Mouse (Mus musculus) embryonic fibroblast, embryonic 13.5 days (primary cell): ENCODE data around the gene Ifrd1. TPM values are rescaled to one million over a fixed set of nuclear protein-coding genes. Genes with fewer than 3 reads are reported as not detected.
"Not testable (repeated sequence)": the region's sequence is repeated elsewhere in the genome, so short reads cannot be mapped to it uniquely, and the experiment has no call there.

Experiments
- H3K27ac ChIP-seq: 2 replicates; pipeline ENCODE4 v1.5.1; 2012; ENCODE audit warnings: low read length, control low read depth, inconsistent platforms; ENCODE audit not compliant: insufficient read depth
- H3K4me1 ChIP-seq: 2 replicates; pipeline ENCODE4 v1.6.1; 2011; ENCODE audit warnings: low read length; ENCODE audit not compliant: control insufficient read depth, insufficient read depth
- H3K4me3 ChIP-seq: 2 replicates; pipeline ENCODE4 v1.5.1; 2011; ENCODE audit warnings: mild to moderate bottlenecking, control low read depth, low read length; ENCODE audit not compliant: insufficient read depth
- CTCF ChIP-seq: IDR thresholded peaks from 2 replicates; pipeline ENCODE4 v1.5.1; 2011; ENCODE audit warnings: mild to moderate bottlenecking, control low read depth, low read length, moderate library complexity, borderline replicate concordance; ENCODE audit not compliant: insufficient read depth
- POLR2A ChIP-seq: IDR thresholded peaks from 2 replicates; pipeline ENCODE4 v1.6.1; 2011; ENCODE audit warnings: low read depth, mild to moderate bottlenecking, control low read depth, low read length, moderate library complexity
- polyA plus RNA-seq: library from polyadenylated mRNA; stranded (reverse); fragments of >200 nt; gene quantifications from 2 replicates; pipeline ENCODE4 v1.2.4, GENCODE M21; 2011; ENCODE audit warnings: low read depth; ENCODE audit not compliant: missing spikeins, insufficient read length

Ifrd1 gene
- polyA plus RNA-seq, 1 experiment, result 161 TPM

DNA sequence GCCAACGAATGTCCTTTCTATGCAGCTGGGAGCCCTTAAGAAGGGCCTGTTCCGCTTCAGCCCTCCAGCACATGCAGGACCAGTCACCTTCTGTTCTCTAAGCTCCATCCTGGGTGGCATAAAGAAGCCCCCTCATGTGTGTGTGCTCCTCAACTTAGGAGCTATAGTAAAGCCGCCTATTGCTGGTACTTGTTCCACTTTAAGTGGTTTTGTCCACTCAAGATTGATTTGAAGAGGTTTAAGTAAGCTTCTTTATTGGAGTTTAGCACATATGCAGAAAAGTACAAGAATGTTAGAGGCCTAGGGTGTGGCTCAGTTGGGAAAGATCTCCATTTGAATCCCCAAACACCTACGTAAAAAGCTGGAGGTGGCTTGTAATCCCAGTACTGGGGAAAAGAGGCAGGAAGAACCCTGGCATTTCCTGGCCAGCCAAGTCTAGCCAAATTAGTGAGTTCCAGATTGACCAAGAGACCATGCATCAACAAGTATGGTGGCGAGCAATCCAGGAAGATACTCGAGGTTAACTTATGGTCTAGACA, 10.2 kb upstream of the Ifrd1 start:
- no peak overlapping the region for H3K27ac ChIP-seq
- H3K4me1 ChIP-seq, result no peaks in the 10 kb centered on the region
- TF ChIP-seq POLR2A (no peak), CTCF (no peak)
- no peak overlapping the region for H3K4me3 ChIP-seq

DNA sequence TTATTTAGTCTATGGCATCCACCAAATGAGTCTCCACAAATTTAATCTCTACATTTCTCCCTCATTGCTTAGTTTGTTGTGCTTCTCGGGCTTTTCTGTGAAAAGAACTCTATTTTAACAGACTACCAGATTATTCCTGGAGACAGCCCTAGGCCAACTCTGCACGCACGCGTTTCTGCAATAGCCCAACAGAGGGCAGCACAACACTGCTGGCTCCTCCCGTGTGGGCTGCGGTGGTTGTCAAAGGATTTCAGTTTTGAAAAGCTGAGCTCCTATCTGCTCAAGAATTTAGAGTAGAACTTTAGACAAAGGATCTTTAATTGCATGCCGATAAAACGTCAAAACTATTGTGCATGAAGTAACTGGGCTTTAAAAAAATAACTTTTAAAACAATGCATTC, 8.9 kb upstream of the Ifrd1 start:
- TF ChIP-seq CTCF (peak; percentile 94), POLR2A (no peak)
- no peak overlapping the region for H3K27ac ChIP-seq
- peaks cover 2% of the 10 kb centered on the region; the same call in 1 of the 2 replicates for H3K4me1 ChIP-seq
- no peak overlapping the region for H3K4me3 ChIP-seq

DNA sequence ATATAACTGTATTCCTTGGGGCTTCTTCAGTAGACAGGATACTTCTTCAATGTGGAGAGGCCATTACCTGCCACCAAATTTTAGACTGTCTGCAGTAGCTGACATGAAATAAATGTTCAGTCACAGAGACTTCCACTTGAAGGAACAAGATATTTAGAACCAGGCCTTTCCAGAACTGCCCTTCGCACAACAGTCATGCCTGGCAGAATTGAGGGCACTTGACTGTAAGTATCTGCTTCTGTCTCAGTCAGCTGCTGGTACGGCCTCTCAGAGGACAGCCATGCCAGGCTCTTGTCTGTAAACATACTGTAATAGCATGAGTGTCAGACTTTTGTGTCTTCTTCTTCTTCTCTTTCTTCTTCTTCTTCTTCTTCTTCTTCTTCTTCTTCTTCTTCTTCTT, 8.2 kb upstream of the Ifrd1 start:
- TF ChIP-seq CTCF (no peak), POLR2A (no peak)
- H3K27ac ChIP-seq, result no peak overlapping the region
- peaks cover 2% of the 10 kb centered on the region; the same call in 1 of the 2 replicates for H3K4me1 ChIP-seq
- H3K4me3 ChIP-seq, result no peak overlapping the region

DNA sequence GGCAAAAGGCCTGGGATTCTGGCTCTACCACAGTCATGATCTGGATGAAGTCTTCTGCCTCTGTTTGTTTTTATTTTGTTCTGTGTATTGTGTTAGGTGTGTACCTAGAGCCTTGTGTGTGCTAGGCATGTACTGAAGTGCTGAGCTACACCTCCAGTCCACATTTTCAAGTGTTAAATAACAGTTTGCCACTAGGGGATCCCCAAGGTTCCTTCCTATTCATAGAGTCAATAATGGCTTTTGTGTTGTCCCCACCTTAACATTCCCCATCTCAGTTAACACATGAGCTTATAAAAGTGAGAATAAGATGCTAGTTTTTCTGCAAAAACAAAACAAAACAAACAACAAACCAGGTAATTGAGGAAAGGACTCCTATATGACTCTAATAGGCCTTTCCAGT, 7.7 kb upstream of the Ifrd1 start:
- peaks cover 2% of the 10 kb centered on the region; the same call in 1 of the 2 replicates for H3K4me1 ChIP-seq
- H3K27ac ChIP-seq, result no peak overlapping the region
- no peak overlapping the region for H3K4me3 ChIP-seq
- TF ChIP-seq POLR2A, result no peak
- TF ChIP-seq CTCF, result no peak

DNA sequence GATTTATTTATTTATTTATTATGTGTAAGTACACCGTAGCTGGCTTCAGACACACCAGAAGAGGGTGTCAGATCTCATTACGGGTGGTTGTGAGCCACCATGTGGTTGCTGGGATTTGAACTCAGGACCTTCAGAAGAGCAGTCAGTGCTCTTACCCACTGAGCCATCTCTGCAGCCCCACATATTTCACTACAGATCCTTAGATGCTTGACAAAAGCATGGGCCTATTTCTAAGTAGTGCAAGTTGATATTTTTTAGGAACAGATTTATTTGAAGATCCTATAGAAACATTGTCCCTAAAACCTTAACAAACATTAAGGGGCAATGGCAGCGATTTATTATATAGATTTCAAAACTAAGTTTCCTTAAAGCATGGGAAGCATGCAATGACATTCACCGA, 7.0 kb upstream of the Ifrd1 start:
- H3K4me1 ChIP-seq, H3K4me3 ChIP-seq, H3K27ac ChIP-seq: not testable (repeated sequence)

DNA sequence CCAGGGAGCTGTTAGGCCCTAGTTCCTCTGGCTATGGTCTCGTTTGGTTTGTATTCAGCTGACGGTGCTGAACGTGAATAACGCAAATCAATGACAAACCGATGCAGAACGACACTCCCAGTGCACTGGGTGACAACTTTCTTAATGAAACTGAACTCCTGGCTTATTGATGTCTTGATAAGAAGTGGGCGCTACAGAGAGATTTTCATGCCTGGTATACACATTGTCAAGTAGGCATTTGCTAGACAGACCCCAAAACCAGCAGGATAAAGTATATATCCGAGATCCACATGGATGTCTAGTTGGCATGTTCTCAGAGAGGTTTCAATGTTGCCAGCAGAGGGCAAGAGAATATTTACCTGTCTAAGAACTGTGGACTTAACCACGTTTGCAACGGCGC, 6.4 kb upstream of the Ifrd1 start:
- Histone ChIP-seq H3K4me1 (peaks cover 2% of the 10 kb centered on the region; the same call in 1 of the 2 replicates), H3K4me3 (no peak overlapping the region), H3K27ac (no peak overlapping the region)
- no peak for TF ChIP-seq CTCF
- no peak for TF ChIP-seq POLR2A

DNA sequence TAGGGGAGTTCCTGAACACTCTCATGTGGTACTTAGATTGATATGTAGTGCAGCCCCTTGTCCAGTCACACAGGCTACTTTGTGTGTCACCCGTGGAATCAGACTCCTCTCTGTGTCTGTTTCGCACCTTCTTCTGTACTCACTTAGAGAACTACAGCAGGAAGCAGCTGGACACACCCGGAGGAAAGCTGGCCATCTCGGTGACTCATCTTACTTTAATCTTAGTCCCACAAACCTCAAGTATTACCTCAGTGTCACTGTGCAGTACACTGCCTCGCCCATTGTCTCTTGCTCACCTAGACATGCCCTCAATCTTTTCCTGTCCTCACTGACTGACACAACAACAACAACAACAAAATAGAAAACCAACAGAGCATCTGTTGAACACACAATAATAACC, 4.9 kb upstream of the Ifrd1 start:
- no peak overlapping the region for H3K4me3 ChIP-seq
- TF ChIP-seq CTCF (no peak), POLR2A (no peak)
- no peak overlapping the region for H3K27ac ChIP-seq
- H3K4me1 ChIP-seq, result peaks cover 3% of the 10 kb centered on the region; the same call in 1 of the 2 replicates

DNA sequence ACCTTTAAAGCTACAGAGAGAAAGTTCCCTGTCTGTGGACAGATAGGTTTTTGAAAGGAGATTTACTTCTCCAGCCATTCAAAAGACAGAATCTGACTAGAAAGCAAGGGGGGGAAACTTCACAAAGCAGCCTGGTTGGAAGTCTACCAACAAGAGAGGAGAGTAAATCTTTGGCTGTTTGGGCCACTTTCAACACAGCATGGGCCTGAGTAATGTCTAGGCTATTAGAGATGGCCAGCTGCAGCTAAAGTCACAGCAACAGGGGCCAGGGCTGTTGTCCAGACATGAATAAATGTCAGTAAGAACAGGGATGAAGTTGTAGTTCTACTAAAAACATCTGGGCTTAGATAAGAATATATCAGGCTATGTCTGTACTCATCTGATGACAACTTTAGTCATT, 2.0 kb upstream of the Ifrd1 start:
- no peak overlapping the region for H3K27ac ChIP-seq
- no peak overlapping the region for H3K4me3 ChIP-seq
- TF ChIP-seq CTCF, result no peak
- TF ChIP-seq POLR2A, result no peak
- peaks cover 7% of the 10 kb centered on the region for H3K4me1 ChIP-seq

DNA sequence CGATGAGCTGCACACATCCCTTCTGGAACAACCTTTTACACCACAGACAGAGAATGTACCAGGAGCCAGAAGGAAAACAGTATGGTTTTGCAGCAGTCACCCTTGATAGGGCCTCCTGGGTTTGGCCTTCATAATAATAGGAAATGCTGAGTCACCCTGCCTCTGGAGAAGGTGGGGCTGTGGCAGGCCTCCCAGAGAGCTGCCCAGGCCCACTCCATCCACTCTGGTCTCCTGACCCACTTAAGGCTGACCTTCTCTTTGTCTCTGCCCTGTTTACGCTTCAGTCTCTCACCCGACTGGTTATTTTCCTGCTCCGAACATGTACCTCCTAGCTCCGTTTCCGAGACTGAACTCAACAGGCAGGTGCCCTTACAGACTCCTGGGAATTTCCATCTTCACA, 328 bp downstream of the Ifrd1 start:
- H3K27ac ChIP-seq, result no peak overlapping the region
- TF ChIP-seq CTCF (no peak), POLR2A (no peak)
- H3K4me3 ChIP-seq, result no peak overlapping the region
- peaks cover 6% of the 10 kb centered on the region for H3K4me1 ChIP-seq

DNA sequence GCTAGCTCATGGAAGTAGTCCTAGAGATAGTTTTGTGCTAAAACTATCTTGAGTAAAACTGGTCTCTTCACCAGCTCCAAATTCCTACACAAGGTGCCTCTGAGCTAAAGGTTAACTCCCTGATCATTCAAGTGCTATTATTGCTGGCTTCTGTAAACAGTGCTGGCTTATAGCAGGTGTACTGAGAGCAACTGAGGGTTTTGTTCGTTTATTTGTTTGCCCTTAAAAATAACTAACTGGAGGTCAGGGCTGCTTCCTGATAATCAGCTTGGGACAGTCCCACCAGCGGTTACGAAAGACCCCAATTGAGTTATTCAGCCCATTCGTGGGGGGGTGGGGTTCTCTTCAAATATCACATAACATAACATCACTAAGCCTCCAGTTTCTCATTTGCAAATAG, 920 bp downstream of the Ifrd1 start:
- H3K4me3 ChIP-seq, result no peak overlapping the region

DNA sequence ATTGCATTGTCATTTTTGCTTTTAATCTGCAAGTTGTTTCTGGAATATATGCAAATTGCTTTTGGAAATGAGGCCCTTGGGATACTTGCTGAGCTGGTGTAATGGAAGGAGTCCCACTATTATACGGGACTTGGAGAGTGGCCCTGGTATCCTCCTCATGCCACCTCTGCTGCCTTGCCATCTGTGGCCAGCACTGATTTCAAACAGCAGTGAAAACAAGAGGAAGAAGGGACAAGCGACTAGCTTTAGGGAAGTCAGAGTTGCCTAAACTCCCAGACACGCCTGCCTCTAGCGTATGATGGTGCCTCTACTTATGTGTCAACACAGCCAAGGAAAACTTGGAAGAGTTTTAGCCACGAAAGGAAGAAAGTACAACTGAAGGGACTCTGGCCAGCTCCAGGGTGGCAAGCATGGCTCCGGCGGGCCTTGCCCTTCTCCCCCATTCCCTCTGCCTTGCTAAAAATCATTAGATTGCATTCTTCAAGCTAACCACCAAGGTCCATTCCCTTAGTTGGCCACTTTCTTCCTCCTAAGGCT, 2.8 kb downstream of the Ifrd1 start:
- Histone ChIP-seq H3K27ac (no peak overlapping the region), H3K4me3 (no peak overlapping the region), H3K4me1 (peaks cover 6% of the 10 kb centered on the region)
- TF ChIP-seq CTCF (no peak), POLR2A (no peak)

More for the DNA sequence above, 920 bp downstream of the Ifrd1 start:
- H3K27ac ChIP-seq, result no peak overlapping the region
- H3K4me1 ChIP-seq, result peaks cover 6% of the 10 kb centered on the region; the same call in 1 of the 2 replicates
- no peak for TF ChIP-seq POLR2A
- TF ChIP-seq CTCF, result no peak
